Comparison of ENCODE assay signal across 8 mouse cellular contexts in the genomic region with DNA sequence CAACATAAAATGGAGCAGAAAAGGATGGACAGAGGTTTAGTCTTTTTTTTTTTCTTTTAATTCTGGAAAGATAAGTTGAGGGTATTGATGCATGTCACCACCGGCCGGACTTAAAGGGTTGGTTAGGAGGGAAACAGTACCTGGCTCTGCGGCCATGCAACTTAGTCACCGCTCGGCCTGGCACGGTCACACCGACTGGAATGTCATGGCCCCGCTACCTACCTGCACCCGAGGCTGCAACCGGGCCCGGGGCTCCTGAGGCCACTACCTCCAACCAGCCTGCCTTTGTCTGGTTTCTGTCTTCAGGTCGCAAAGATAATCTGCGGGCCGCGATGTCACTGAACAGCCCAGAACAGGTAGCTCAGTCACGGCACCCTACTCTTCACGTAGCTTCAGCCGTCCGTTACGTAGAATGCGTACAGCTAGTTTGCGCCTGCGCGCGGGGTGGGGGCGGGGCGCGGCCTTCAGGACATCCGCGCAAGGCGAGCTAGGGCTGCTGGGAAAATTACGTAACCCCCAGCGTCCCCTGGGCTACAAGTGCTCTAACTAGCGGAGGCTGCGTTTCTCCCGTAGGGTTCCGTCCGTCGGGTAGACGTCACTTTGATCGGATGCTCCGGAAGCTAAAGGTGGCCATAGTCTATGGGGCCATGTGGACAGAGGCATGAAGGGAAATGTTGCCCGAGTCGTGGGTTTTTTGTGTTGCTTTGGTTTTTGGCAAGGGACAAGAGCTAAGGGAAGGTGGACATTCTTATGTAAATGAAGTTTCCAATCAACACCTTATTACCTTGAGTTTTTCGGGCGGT. TPM values are rescaled to one million over a fixed set of nuclear protein-coding genes. Genes with fewer than 3 reads are reported as not detected.
DNase-seq lines count a peak whose midpoint lies in the region; ATAC-seq and TF ChIP-seq lines count a peak whose summit lies in the region.

TSS of gene Ccdc47 (minus strand) at position 418 of the 803 bp plus-strand sequence.

- peak; percentile 99 for DNase-seq in ES-CJ7 (ENCODE audit: low read depth, low spot score)
- peak; percentile 96 to 97 for DNase-seq in heart, postnatal 10 days
- DNase-seq in large intestine, adult 2 months (ENCODE audit: low read depth, low spot score) = peak; percentile 96
- peak; percentile 97 for DNase-seq in liver, postnatal 0 days
- DNase-seq in thymus, adult 18-20 months = peak; percentile 89 to 95

- peak within 1 kb of the TSS; percentile 96 for H3K9ac ChIP-seq in forebrain, embryonic 13.5 days
- H3K9ac ChIP-seq in liver, postnatal 0 days (replicated peaks) = peak within 1 kb of the TSS; percentile 96
- H3K9ac ChIP-seq in neural tube, embryonic 14.5 days (replicated peaks; ENCODE audit: low read depth, low read length) = peak within 1 kb of the TSS; percentile 94

- peak within 1 kb of the TSS; percentile 95 for H3K27ac ChIP-seq in forebrain, embryonic 13.5 days
- H3K27ac ChIP-seq in liver, postnatal 0 days (ENCODE audit: low read depth) = peak within 1 kb of the TSS; percentile 96
- H3K27ac ChIP-seq in neural tube, embryonic 14.5 days (ENCODE audit: low read depth, low read length) = peak within 1 kb of the TSS; percentile 96

- peak within 1 kb of the TSS; percentile 77 for H3K4me2 ChIP-seq in forebrain, embryonic 13.5 days
- peak within 1 kb of the TSS; percentile 78 for H3K4me2 ChIP-seq in liver, postnatal 0 days (ENCODE audit: low read depth, low read length)
- H3K4me2 ChIP-seq in neural tube, embryonic 14.5 days (ENCODE audit: low read depth, low read length) = peak within 1 kb of the TSS; percentile 59

- no peak for TF ChIP-seq CTCF in liver, postnatal 0 days (IDR thresholded peaks at IDR 0.05; ENCODE audit: low read depth)

- H3K27me3 ChIP-seq in forebrain, embryonic 13.5 days = no peaks in the 10 kb centered on the region
- H3K27me3 ChIP-seq in liver, postnatal 0 days (ENCODE audit: insufficient read depth, low read length) = no peaks in the 10 kb centered on the region
- no peaks in the 10 kb centered on the region for H3K27me3 ChIP-seq in neural tube, embryonic 14.5 days (ENCODE audit: control insufficient read depth, insufficient read depth, low read length)

- peak within 1 kb of the TSS; percentile 90 for H3K4me3 ChIP-seq in forebrain, embryonic 13.5 days
- peak within 1 kb of the TSS; percentile 94 for H3K4me3 ChIP-seq in liver, postnatal 0 days (ENCODE audit: low read depth, low read length)
- H3K4me3 ChIP-seq in neural tube, embryonic 14.5 days (ENCODE audit: low read depth, low read length) = peak within 1 kb of the TSS; percentile 93

- no peaks in the 10 kb centered on the region for H3K9me3 ChIP-seq in forebrain, embryonic 13.5 days (replicated peaks)
- no peaks in the 10 kb centered on the region for H3K9me3 ChIP-seq in liver, postnatal 0 days (ENCODE audit: low read length)
- no peaks in the 10 kb centered on the region for H3K9me3 ChIP-seq in neural tube, embryonic 14.5 days (ENCODE audit: control insufficient read depth, low read length)

- ATAC-seq in cerebellum, adult (ENCODE audit: insufficient number of reproducible peaks, low FRiP score, low TSS enrichment) = peak; percentile 96
- peak; percentile 97 for ATAC-seq in forebrain, embryonic 13.5 days
- peak; percentile 92 for ATAC-seq in liver, postnatal 0 days
- peak; percentile 98 for ATAC-seq in neural tube, embryonic 14.5 days (ENCODE audit: low read depth)

- TF ChIP-seq EP300 in liver, postnatal 0 days (IDR thresholded peaks at IDR 0.05; ENCODE audit: low read depth) = peak; percentile 56

- under 1% methylated on average over 46 of the region's 46 CpGs for WGBS in forebrain, embryonic 13.5 days
- under 1% methylated on average over 46 of the region's 46 CpGs for WGBS in large intestine, adult 2 months
- under 1% methylated on average over 46 of the region's 46 CpGs for WGBS in liver, postnatal 0 days (ENCODE audit: insufficient replicate concordance)
- WGBS in neural tube, embryonic 14.5 days = under 1% methylated on average over 46 of the region's 46 CpGs

- intact Hi-C loops in heart, postnatal 10 days (cut with DNase I) = no loop called here

- H3K36me3 ChIP-seq in forebrain, embryonic 13.5 days (ENCODE audit: poor library complexity, severe bottlenecking) = peaks cover 20% of the 10 kb centered on the region
- peaks cover 10% of the 10 kb centered on the region for H3K36me3 ChIP-seq in liver, postnatal 0 days (replicated peaks; ENCODE audit: insufficient read depth, low read length)
- H3K36me3 ChIP-seq in neural tube, embryonic 14.5 days (ENCODE audit: control insufficient read depth, insufficient read depth, low read length) = peaks cover 4% of the 10 kb centered on the region

- H3K4me1 ChIP-seq in forebrain, embryonic 13.5 days = peaks cover 41% of the 10 kb centered on the region
- H3K4me1 ChIP-seq in liver, postnatal 0 days (ENCODE audit: insufficient read depth) = peaks cover 25% of the 10 kb centered on the region
- H3K4me1 ChIP-seq in neural tube, embryonic 14.5 days (ENCODE audit: control insufficient read depth, insufficient read depth, low read length) = peaks cover 21% of the 10 kb centered on the region

RNA-seq across cellular contexts. Expression of gene Ccdc47, which starts in this region (rescaled TPM):
- 78.6 and 83.9 TPM in 2 replicates for polyA plus RNA-seq in forebrain, embryonic 13.5 days (2015; fragmentation: Nextera tagmentation; extraction: Ambion mirVana)
- 10 to 100 TPM; 79.9 to 83.2 TPM for total RNA-seq in heart, postnatal 10 days (2021)
- polyA plus RNA-seq in large intestine, adult 2 months (2012; rRNA removed) = 9.5 and 13.7 TPM in 2 replicates
- 33.4 and 34.6 TPM in 2 replicates for polyA plus RNA-seq in liver, postnatal 0 days (2015; fragmentation: Nextera tagmentation; extraction: Ambion mirVana)
- 78.3 and 99.4 TPM in 2 replicates for polyA plus RNA-seq in neural tube, embryonic 14.5 days (2014; fragmentation: Nextera tagmentation; extraction: Ambion mirVana)

Comparison
In these comparisons a context has a peak if more than half of its experiments do, and no peak if none do; other contexts are left out.
1. Peak in every context shown above with its lines: DNase-seq, ATAC-seq, H3K4me3 ChIP-seq and H3K27ac ChIP-seq.